Mouse (Mus musculus): ENCODE data around the gene Ddias. TPM values are rescaled to one million over a fixed set of nuclear protein-coding genes. Genes with fewer than 3 reads are reported as not detected.

Ddias gene
- polyA plus RNA-seq (2017; shearing (Covaris generic)): 3.7 TPM

DNA sequence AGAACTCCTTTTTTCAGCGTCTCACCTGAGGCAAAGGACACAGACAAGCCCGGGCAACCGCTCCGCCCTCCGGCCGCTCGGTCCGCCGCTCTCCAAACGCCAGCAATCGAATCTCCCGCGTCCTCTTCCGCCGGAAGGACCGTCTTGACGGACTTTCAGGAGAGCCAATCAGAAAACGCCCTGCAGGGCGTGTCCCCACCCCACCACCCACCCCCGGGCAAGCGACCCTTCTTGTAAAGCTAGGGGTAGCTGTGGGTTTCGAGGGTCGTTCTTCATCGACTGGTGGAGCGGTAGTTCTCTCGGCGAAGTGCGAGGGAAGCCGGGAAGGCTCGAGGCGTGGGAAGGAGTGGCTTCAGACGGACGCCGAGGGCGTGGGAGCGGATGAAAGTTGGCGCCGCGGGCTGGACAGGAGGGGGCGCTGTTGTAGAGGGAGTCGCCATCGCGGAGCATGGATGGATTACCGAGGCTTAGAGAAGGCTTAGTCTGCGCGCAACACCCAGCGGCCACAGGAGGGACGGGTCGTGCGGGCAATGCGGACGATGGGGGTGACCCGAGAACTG, at the start of gene Ddias, which contains the start of gene Prcp:
Gene Ddias, minus strand, starts transcription at position 132 of the 560 bp plus-strand sequence.
Gene Prcp, plus strand, starts transcription at position 355 of the 560 bp plus-strand sequence.

Other genes with a start within 250 kb of the Ddias start
- gene Ankrd42, start 237.1 kb downstream of the Ddias start, polyA plus RNA-seq (2017; shearing (Covaris generic)): not detected
- 46.7 TPM for gene Pcf11, start 204.3 kb downstream of the Ddias start, polyA plus RNA-seq (2017; shearing (Covaris generic))
- 0.05 TPM for gene Rab30, start 132.6 kb downstream of the Ddias start, polyA plus RNA-seq (2017; shearing (Covaris generic))
- gene Prcp, start 223 bp upstream of the Ddias start, polyA plus RNA-seq (2017; shearing (Covaris generic)): 16.3 TPM
- gene Fam181b, start 205.6 kb upstream of the Ddias start, polyA plus RNA-seq (2017; shearing (Covaris generic)): not detected